ENCODE assay signal across 8 mouse cellular contexts in genomic region chr3:69127693-69128092, GRCm38 (mm10). TPM values are rescaled to one million over a fixed set of nuclear protein-coding genes. Genes with fewer than 3 reads are reported as not detected.
DNase-seq lines count a peak whose midpoint lies in the region; ATAC-seq lines count a peak whose summit lies in the region.

No protein-coding gene starts in this region.

- H3K4me2 ChIP-seq in intestine, embryonic 15.5 days (replicated peaks): peak overlapping the region; percentile 80
- H3K4me2 ChIP-seq in lung, embryonic 16.5 days (ENCODE audit: low read depth, low read length): peak overlapping the region; percentile 90

- peaks cover 16% of the 10 kb centered on the region for H3K4me1 ChIP-seq in embryonic facial prominence, embryonic 10.5 days
- H3K4me1 ChIP-seq in intestine, embryonic 15.5 days (replicated peaks): 0 out of 2 replicates have a peak, but pooled peaks cover 2% of the 10 kb centered on the region
- peaks cover 7% of the 10 kb centered on the region for H3K4me1 ChIP-seq in lung, embryonic 16.5 days (replicated peaks; ENCODE audit: control insufficient read depth, insufficient read depth, low read length)

- peak overlapping the region; percentile 96 for H3K27ac ChIP-seq in embryonic facial prominence, embryonic 10.5 days (replicated peaks)
- no peak overlapping the region for H3K27ac ChIP-seq in intestine, embryonic 15.5 days
- H3K27ac ChIP-seq in lung, embryonic 16.5 days (ENCODE audit: low read length): peak overlapping the region; percentile 80

- 3% methylated on average over 9 of the region's 9 CpGs for WGBS in embryonic facial prominence, embryonic 10.5 days
- 9% methylated on average over 9 of the region's 9 CpGs for WGBS in intestine, embryonic 15.5 days
- 4% methylated on average over 9 of the region's 9 CpGs for WGBS in lung, embryonic 16.5 days

- ATAC-seq in intestine, embryonic 15.5 days: no peak
- no peak for ATAC-seq in lung, embryonic 16.5 days (ENCODE audit: low read depth)
- ATAC-seq in megakaryocyte progenitor cell, adult 5-6 weeks (replicated peaks; ENCODE audit: poor library complexity): no peak

- no peaks in the 10 kb centered on the region for H3K9me3 ChIP-seq in embryonic facial prominence, embryonic 10.5 days
- no peaks in the 10 kb centered on the region for H3K9me3 ChIP-seq in intestine, embryonic 15.5 days
- no peaks in the 10 kb centered on the region for H3K9me3 ChIP-seq in lung, embryonic 16.5 days (ENCODE audit: control insufficient read depth, low read length)

- DNase-seq in retina, embryonic 14.5 days (ENCODE audit: low spot score): peak; percentile 20
- no peak for DNase-seq in retina, postnatal 1 day
- DNase-seq in embryonic facial prominence, embryonic 10.5 days (ENCODE audit: low spot score): peak; percentile 15
- DNase-seq in yolk sac, embryonic 10.5 days (ENCODE audit: low spot score): peak; percentile 8
- no peak for DNase-seq in adrenal gland, postnatal 36 days

- H3K27me3 ChIP-seq in embryonic facial prominence, embryonic 10.5 days (replicated peaks; ENCODE audit: low read depth, poor library complexity, severe bottlenecking): peaks cover 6% of the 10 kb centered on the region; the same call in 1 of the 2 replicates
- H3K27me3 ChIP-seq in intestine, embryonic 15.5 days (replicated peaks): no peaks in the 10 kb centered on the region
- H3K27me3 ChIP-seq in lung, embryonic 16.5 days (ENCODE audit: control insufficient read depth, insufficient read depth, low read depth, low read length): no peaks in the 10 kb centered on the region

- H3K36me3 ChIP-seq in embryonic facial prominence, embryonic 10.5 days (replicated peaks): no peaks in the 10 kb centered on the region
- H3K36me3 ChIP-seq in intestine, embryonic 15.5 days: no peaks in the 10 kb centered on the region
- H3K36me3 ChIP-seq in lung, embryonic 16.5 days (ENCODE audit: control insufficient read depth, insufficient read depth, low read length): no peaks in the 10 kb centered on the region

- peak overlapping the region; percentile 43; the same call in 1 of the 2 replicates for H3K9ac ChIP-seq in intestine, embryonic 15.5 days
- peak overlapping the region; percentile 72 for H3K9ac ChIP-seq in lung, embryonic 16.5 days (ENCODE audit: low read length)

- peak overlapping the region; percentile 92 for H3K4me3 ChIP-seq in embryonic facial prominence, embryonic 10.5 days
- peak overlapping the region; percentile 72 for H3K4me3 ChIP-seq in intestine, embryonic 15.5 days (replicated peaks)
- H3K4me3 ChIP-seq in lung, embryonic 16.5 days (ENCODE audit: low read length): peak overlapping the region; percentile 93

RNA-seq across cellular contexts. Expression of gene Kpna4, which starts 0.8 kb away (rescaled TPM):
- polyA plus RNA-seq in embryonic facial prominence, embryonic 10.5 days (2016; fragmentation: Nextera tagmentation; extraction: Ambion mirVana): 32.4 and 34.4 TPM in 2 replicates
- polyA plus RNA-seq in intestine, embryonic 15.5 days (2015; fragmentation: Nextera tagmentation; extraction: Ambion mirVana): 26.7 and 29.5 TPM in 2 replicates
- 26.1 and 28.4 TPM in 2 replicates for polyA plus RNA-seq in lung, embryonic 16.5 days (2015; fragmentation: Nextera tagmentation; extraction: Ambion mirVana)
- total RNA-seq in megakaryocyte progenitor cell, adult 5-6 weeks (2015): 74.0 and 86.1 TPM in 2 replicates
- total RNA-seq in megakaryocyte progenitor cell, adult 5-6 weeks (2017): 51.8 and 58.9 TPM in 2 replicates
- 10 to 100 TPM; 64.1 to 71.1 TPM for total RNA-seq in adrenal gland, postnatal 36 days (2021)

Comparison
In these comparisons a context has a peak if more than half of its experiments do, and no peak if none do; other contexts are left out.
1. DNase-seq: peak in retina, embryonic 14.5 days (single experiment), embryonic facial prominence, embryonic 10.5 days (single experiment) and yolk sac, embryonic 10.5 days (single experiment); none in retina, postnatal 1 day (single experiment) and adrenal gland, postnatal 36 days (0 of 2).
2. Peak in every context shown above with its lines, with median percentiles within 50 percentile points of each other: H3K4me3 ChIP-seq.